Mouse (Mus musculus) ZHBTc4 (cell line): ENCODE data around the gene Tsr2.

Experiments used
- DNase-seq: peaks from one replicate; pipeline ENCODE4 v3.0.0-alpha.2; 2011; ENCODE audit warnings: low read depth, low spot score

Gene Tsr2

GRCm38 (mm10) chrX:151046777-151047430 lies 49.4 kb downstream of the Tsr2 start:
- peak; percentile 92 for DNase-seq

DNA sequence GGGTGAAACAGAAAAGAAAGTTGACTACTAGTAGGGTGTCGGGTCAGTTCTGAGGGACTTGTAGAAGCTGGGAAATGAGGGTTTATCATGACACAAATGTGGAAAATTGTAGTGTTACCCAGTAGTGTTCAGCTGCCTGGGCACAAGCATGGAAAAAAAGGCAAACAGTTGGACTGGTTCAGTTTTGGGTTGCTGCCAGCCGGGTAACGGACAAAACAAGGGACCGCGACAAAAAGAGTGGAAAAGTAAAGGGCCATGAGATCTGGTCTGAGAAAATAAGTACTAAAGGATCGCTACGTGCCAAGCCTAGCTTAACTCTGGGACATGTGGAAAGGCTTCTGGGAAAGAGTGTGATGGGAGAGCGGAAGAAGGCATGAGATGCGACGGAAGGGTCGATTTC lies 50.0 kb downstream of the Tsr2 start:
- DNase-seq, result no peak

- no peak for DNase-seq
Measured at GRCm38 (mm10) chrX:151045850-151046249, 50.5 kb downstream of the Tsr2 start, which contains the start of gene Fgd1. Gene Fgd1, plus strand, starts transcription at chrX:151046150.

DNA sequence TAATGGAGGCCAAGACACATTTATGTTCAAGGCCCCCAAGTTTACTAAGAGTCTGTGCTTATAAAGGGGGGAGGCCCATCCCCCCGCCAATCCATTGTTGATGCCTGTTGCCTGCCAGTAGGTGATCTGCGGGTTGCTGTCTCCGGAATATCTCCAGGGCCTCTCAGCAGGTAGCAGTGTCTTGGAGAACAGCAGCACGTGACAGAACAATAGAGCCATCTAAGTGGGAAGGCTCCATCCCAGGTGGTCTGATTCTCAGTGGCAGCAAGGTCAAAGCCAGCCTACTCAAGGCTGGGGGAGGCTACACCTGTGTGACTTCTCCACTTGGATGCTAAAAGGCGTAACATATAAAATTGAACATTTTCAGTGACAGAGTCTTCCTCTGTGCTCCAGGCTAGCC lies 55.1 kb downstream of the Tsr2 start:
- peak; percentile 88 for DNase-seq
